Mouse (Mus musculus): ENCODE measurements around the gene D430041D05Rik. TPM values are rescaled to one million over a fixed set of nuclear protein-coding genes. Genes with fewer than 3 reads are reported as not detected.

Gene D430041D05Rik
- 0.48 and 0.54 TPM in 2 replicates for total RNA-seq (2012; rRNA removed)

DNA sequence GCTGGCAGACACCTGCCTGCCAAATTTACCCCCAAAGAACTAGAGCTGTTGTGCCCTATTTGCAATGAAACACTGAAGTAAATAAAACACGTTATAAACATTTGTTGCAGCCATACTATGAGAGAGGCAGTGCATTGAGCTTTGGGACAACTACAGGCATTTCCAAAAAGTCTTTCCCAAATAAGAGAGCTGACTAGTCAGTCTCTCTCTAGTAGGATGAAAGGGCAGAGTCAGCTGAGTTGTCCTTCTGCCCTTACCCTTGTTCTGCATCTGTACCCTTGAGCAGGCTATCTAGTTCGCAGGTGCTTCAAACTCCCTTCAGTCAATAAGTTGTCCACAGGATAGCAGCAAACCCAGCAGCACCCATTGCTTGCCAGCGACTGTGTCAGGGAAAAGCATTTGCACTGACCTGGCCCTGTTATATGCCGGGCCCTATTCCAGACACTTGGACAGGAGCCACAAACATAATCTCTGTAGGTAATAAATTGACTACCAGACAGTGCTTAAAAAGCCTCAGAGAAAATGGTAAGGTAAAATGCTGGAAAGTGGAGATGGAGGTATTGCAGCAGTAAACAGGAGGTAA, at the start of gene D430041D05Rik:
D430041D05Rik (minus strand) TSS at position 51 of the 583 bp plus-strand sequence.
- no peak for TF ChIP-seq HCFC1 (IDR thresholded peaks at IDR 0.05; ENCODE audit: borderline replicate concordance, insufficient read depth, low read length)
- TF ChIP-seq MAFK (IDR thresholded peaks at IDR 0.05; ENCODE audit: insufficient read depth, low read depth, low read length), result no peak
- no peak for TF ChIP-seq CHD2 (IDR thresholded peaks at IDR 0.05; ENCODE audit: low read depth, low read length)
- no peak for TF ChIP-seq ZC3H11A (IDR thresholded peaks at IDR 0.05; ENCODE audit: borderline replicate concordance, low read depth, low read length)
- TF ChIP-seq ZNF384 (IDR thresholded peaks at IDR 0.05; ENCODE audit: low read depth, low read length), result no peak
- H3K9me3 ChIP-seq (ENCODE audit: control insufficient read depth, insufficient read depth, low read depth, low read length), result no peaks in the 10 kb centered on the region
- peak within 1 kb of the TSS; percentile 48 for H3K9ac ChIP-seq (ENCODE audit: insufficient read depth, low read depth, low read length, poor library complexity, severe bottlenecking)
- DNase-seq (ENCODE audit: low read depth, low spot score), result no peak
- H3K4me1 ChIP-seq (ENCODE audit: control insufficient read depth in 2 of 2, insufficient read depth in 2 of 2, low read length in 2 of 2, poor library complexity in 1 of 2), result no peaks in the 10 kb centered on the region
- no peaks in the 10 kb centered on the region for H3K36me3 ChIP-seq (ENCODE audit: control insufficient read depth, insufficient read depth, low read length, poor library complexity, severe bottlenecking)
- H3K4me3 ChIP-seq (ENCODE audit: insufficient read depth in 1 of 2, low read depth in 1 of 2, low read length in 2 of 2, poor library complexity in 1 of 2, severe bottlenecking in 1 of 2), result peak within 1 kb of the TSS; percentile 67 to 71
- no peak within 1 kb of the TSS for H3K27ac ChIP-seq (ENCODE audit: insufficient read depth, low read depth, low read length, poor library complexity, severe bottlenecking)
- in situ Hi-C loops (cut with MboI; ENCODE audit: low sequenced_read_pairs in 2 of 2, unreplicated experiment in 2 of 2), result no loop called here

DNA sequence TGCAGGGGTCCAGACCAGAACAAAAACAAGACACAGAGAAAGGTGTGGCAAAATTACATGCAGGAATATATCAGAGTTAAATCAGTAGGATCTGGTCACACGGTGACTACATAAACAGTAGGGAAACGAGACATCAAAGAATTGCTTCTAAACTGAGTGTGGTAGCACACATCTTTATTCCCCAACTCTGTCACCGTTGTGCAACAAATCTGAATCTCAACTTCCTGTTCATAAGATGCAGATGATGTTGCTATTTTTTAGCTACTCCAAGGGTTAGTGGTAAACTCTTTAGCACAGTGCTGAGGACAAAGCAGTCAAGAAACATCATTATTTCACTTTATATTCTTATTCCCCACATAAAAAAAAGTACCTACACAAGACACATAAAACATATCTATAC, 49.2 kb upstream of the D430041D05Rik start:
- no peaks in the 10 kb centered on the region for H3K36me3 ChIP-seq (ENCODE audit: control insufficient read depth, insufficient read depth, low read length, poor library complexity, severe bottlenecking)
- H3K4me1 ChIP-seq (ENCODE audit: control insufficient read depth in 2 of 2, insufficient read depth in 2 of 2, low read length in 2 of 2, poor library complexity in 1 of 2), result no peaks in the 10 kb centered on the region
- TF ChIP-seq ZC3H11A (IDR thresholded peaks at IDR 0.05; ENCODE audit: borderline replicate concordance, low read depth, low read length) (no peak), MAFK (IDR thresholded peaks at IDR 0.05; ENCODE audit: insufficient read depth, low read depth, low read length) (no peak), HCFC1 (IDR thresholded peaks at IDR 0.05; ENCODE audit: borderline replicate concordance, insufficient read depth, low read length) (no peak), ZNF384 (IDR thresholded peaks at IDR 0.05; ENCODE audit: low read depth, low read length) (no peak), CHD2 (IDR thresholded peaks at IDR 0.05; ENCODE audit: low read depth, low read length) (no peak)
- no peak overlapping the region for H3K9ac ChIP-seq (ENCODE audit: insufficient read depth, low read depth, low read length, poor library complexity, severe bottlenecking)
- H3K4me3 ChIP-seq (ENCODE audit: insufficient read depth in 1 of 2, low read depth in 1 of 2, low read length in 2 of 2, poor library complexity in 1 of 2, severe bottlenecking in 1 of 2), result no peak overlapping the region
- in situ Hi-C loops (cut with MboI; ENCODE audit: low sequenced_read_pairs in 2 of 2, unreplicated experiment in 2 of 2), result no loop called here
- no peaks in the 10 kb centered on the region for H3K9me3 ChIP-seq (ENCODE audit: control insufficient read depth, insufficient read depth, low read depth, low read length)
- H3K27ac ChIP-seq (ENCODE audit: insufficient read depth, low read depth, low read length, poor library complexity, severe bottlenecking), result no peak overlapping the region
- DNase-seq (ENCODE audit: low read depth, low spot score), result no peak

- H3K9ac ChIP-seq (ENCODE audit: insufficient read depth, low read depth, low read length, poor library complexity, severe bottlenecking), result no peak overlapping the region
- no peaks in the 10 kb centered on the region for H3K9me3 ChIP-seq (ENCODE audit: control insufficient read depth, insufficient read depth, low read depth, low read length)
- no peak for DNase-seq (ENCODE audit: low read depth, low spot score)
- no peak overlapping the region for H3K27ac ChIP-seq (ENCODE audit: insufficient read depth, low read depth, low read length, poor library complexity, severe bottlenecking)
- no peaks in the 10 kb centered on the region for H3K36me3 ChIP-seq (ENCODE audit: control insufficient read depth, insufficient read depth, low read length, poor library complexity, severe bottlenecking)
- no peak overlapping the region for H3K4me3 ChIP-seq (ENCODE audit: insufficient read depth in 1 of 2, low read depth in 1 of 2, low read length in 2 of 2, poor library complexity in 1 of 2, severe bottlenecking in 1 of 2)
- in situ Hi-C loops (cut with MboI; ENCODE audit: low sequenced_read_pairs in 2 of 2, unreplicated experiment in 2 of 2), result no loop called here
- TF ChIP-seq HCFC1 (IDR thresholded peaks at IDR 0.05; ENCODE audit: borderline replicate concordance, insufficient read depth, low read length), result no peak
- TF ChIP-seq ZC3H11A (IDR thresholded peaks at IDR 0.05; ENCODE audit: borderline replicate concordance, low read depth, low read length), result no peak
- TF ChIP-seq ZNF384 (IDR thresholded peaks at IDR 0.05; ENCODE audit: low read depth, low read length), result no peak
- no peak for TF ChIP-seq MAFK (IDR thresholded peaks at IDR 0.05; ENCODE audit: insufficient read depth, low read depth, low read length)
- no peak for TF ChIP-seq CHD2 (IDR thresholded peaks at IDR 0.05; ENCODE audit: low read depth, low read length)
- H3K4me1 ChIP-seq (ENCODE audit: control insufficient read depth in 2 of 2, insufficient read depth in 2 of 2, low read length in 2 of 2, poor library complexity in 1 of 2), result no peaks in the 10 kb centered on the region
These were observed 47.9 kb upstream of the D430041D05Rik start for GRCm38 (mm10) chr2:104458569-104459332.

DNA sequence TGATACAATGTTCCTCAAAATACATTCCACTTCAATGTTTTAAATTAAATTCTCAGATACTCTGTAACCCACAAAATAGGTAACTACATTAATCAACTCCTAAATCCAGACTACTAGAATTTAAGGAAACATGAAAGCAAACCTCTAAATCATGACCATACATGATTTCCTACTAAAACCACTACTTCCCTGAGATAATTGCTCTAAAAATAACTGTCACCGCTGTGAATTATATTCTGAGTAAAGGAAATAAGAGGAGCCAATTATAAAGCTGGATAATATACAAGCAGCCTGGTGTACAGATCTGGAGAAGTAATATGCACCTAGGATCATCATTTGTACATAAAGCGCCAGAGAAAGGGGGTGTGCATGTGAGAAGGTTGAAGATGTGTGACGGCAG, 46.3 kb upstream of the D430041D05Rik start:
- no peak for DNase-seq (ENCODE audit: low read depth, low spot score)
- no peaks in the 10 kb centered on the region for H3K9me3 ChIP-seq (ENCODE audit: control insufficient read depth, insufficient read depth, low read depth, low read length)
- no peak overlapping the region for H3K27ac ChIP-seq (ENCODE audit: insufficient read depth, low read depth, low read length, poor library complexity, severe bottlenecking)
- H3K36me3 ChIP-seq (ENCODE audit: control insufficient read depth, insufficient read depth, low read length, poor library complexity, severe bottlenecking), result no peaks in the 10 kb centered on the region
- H3K9ac ChIP-seq (ENCODE audit: insufficient read depth, low read depth, low read length, poor library complexity, severe bottlenecking), result no peak overlapping the region
- no peaks in the 10 kb centered on the region for H3K4me1 ChIP-seq (ENCODE audit: control insufficient read depth in 2 of 2, insufficient read depth in 2 of 2, low read length in 2 of 2, poor library complexity in 1 of 2)
- TF ChIP-seq ZNF384 (IDR thresholded peaks at IDR 0.05; ENCODE audit: low read depth, low read length) (no peak), HCFC1 (IDR thresholded peaks at IDR 0.05; ENCODE audit: borderline replicate concordance, insufficient read depth, low read length) (no peak), ZC3H11A (IDR thresholded peaks at IDR 0.05; ENCODE audit: borderline replicate concordance, low read depth, low read length) (no peak), MAFK (IDR thresholded peaks at IDR 0.05; ENCODE audit: insufficient read depth, low read depth, low read length) (no peak), CHD2 (IDR thresholded peaks at IDR 0.05; ENCODE audit: low read depth, low read length) (no peak)
- in situ Hi-C loops (cut with MboI; ENCODE audit: low sequenced_read_pairs in 2 of 2, unreplicated experiment in 2 of 2), result no loop called here
- no peak overlapping the region for H3K4me3 ChIP-seq (ENCODE audit: insufficient read depth in 1 of 2, low read depth in 1 of 2, low read length in 2 of 2, poor library complexity in 1 of 2, severe bottlenecking in 1 of 2)

Measured in ES-E14 (cell line).